Mouse (Mus musculus): ENCODE data around the gene Ints14. TPM values are rescaled to one million over a fixed set of nuclear protein-coding genes. Genes with fewer than 3 reads are reported as not detected.
A peak's percentile ranks its signal among the peaks of the same experiment; 100 is the strongest.
"Not testable (repeated sequence)": the region's sequence is repeated elsewhere in the genome, so short reads cannot be mapped to it uniquely, and the experiment has no call there.

Gene Ints14
- polyA plus RNA-seq, 1 experiment from 2014 or later, result 57.0 TPM

DNA sequence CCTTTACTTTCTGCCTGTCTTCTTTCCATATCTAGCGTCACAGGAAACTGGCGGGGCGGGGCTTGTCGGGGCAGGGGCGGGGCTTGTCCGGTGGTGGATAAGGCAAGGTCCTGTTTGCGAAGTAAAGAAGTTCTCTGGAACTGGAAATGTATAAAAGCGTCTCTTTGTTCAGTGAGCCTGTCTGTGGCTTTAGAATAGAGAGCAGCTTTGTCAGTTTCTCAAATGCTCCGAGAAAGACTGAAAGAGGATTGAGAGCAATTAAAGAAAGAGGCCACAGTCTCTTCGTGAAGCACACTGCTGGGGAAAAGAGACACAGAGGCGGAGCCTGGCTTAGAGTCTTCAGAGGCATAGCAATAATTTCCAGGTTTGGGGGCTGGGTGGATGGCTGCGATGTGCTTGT lies 4.4 kb upstream of the Ints14 start:
- Histone ChIP-seq H3K36me3 (no peaks in the 10 kb centered on the region), H3K9me3 (no peaks in the 10 kb centered on the region), H3K4me2 (peak overlapping the region; percentile 42), H3K27ac (peak overlapping the region; percentile 63), H3K4me3 (peak overlapping the region; percentile 16), H3K4me1 (peaks cover 7% of the 10 kb centered on the region), H3K9ac (no peak overlapping the region), H3K27me3 (peaks cover under 1% of the 10 kb centered on the region; the same call in 1 of the 2 replicates)
- 19% methylated on average over 12 of the region's 12 CpGs for WGBS
- ATAC-seq (ENCODE audit: borderline replicate concordance, extremely low read depth, low FRiP score, low TSS enrichment), result no peak

DNA sequence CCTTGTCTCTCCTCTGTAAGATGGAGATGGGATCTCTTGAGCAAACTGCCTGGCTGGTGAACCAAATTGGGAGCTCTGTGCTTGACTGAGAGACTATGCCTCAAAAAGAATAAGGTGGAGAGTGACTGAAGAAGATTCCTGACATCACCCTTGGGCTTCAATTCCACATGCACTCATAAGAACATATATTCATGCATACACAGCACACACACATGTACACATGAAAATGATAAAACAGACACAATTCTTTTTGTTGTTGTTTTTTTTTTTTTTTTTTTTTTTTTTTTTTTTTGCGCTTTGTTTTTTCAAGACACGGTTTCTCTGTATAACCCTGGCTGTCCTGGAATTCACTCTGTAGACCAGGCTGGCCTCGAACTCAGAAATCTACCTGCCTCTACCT lies 3.4 kb upstream of the Ints14 start:
- Histone ChIP-seq H3K27me3 (no peaks in the 10 kb centered on the region), H3K27ac (no peak overlapping the region), H3K4me1 (peaks cover 14% of the 10 kb centered on the region), H3K9ac (no peak overlapping the region), H3K4me2 (no peak overlapping the region), H3K36me3 (peaks cover 1% of the 10 kb centered on the region; the same call in 1 of the 2 replicates), H3K4me3 (no peak overlapping the region), H3K9me3 (no peaks in the 10 kb centered on the region)
- ATAC-seq (ENCODE audit: borderline replicate concordance, extremely low read depth, low FRiP score, low TSS enrichment), result no peak
- 91% methylated on average over 3 of the region's 3 CpGs for WGBS

DNA sequence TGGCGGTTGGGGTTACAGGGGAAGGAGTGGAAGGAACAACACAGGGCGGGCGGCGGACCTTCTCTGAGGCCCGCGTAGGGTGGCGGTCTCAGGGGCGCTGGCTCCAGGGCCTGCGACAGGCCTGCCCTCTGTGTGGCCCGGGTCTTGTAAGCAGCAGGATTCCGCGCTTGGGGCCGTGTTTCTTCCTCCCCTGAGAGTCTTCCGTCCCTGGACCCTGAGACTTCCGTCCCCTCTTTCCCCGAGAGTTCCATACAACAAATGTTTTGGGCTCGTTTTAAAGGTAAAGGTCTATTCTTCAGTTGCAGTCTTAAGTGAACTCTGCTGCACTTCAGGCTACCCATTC lies 244 bp downstream of the Ints14 start:
- Histone ChIP-seq H3K4me1 (peaks cover 14% of the 10 kb centered on the region), H3K27ac (peak overlapping the region; percentile 91), H3K9me3 (no peaks in the 10 kb centered on the region), H3K9ac (peak overlapping the region; percentile 85), H3K4me2 (peak overlapping the region; percentile 61), H3K36me3 (peaks cover 25% of the 10 kb centered on the region), H3K27me3 (no peaks in the 10 kb centered on the region), H3K4me3 (peak overlapping the region; percentile 79)
- peak; percentile 83 for ATAC-seq (ENCODE audit: borderline replicate concordance, extremely low read depth, low FRiP score, low TSS enrichment)
- WGBS, result 0% methylated on average over 17 of the region's 17 CpGs

DNA sequence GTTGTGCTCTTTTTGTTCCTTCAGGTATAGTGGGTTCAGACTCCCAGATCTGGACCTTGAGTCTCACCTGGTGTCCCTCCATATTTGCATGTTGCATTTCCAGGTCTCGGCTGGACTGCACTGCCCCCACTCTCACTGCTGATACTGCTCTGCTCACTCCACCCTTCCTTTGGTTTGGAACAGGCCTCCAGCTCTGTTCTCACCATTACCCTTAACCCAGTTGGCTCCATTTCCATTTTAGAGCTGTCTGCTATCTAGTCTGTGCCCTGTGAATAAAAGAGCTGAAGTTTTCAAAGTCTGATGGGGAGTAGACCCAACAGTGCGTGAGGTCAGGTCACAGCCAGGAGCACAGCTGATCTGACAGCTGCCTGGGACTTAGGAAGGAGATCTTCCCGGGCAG lies 19.8 kb downstream of the Ints14 start:
- H3K36me3 ChIP-seq, result peaks cover 93% of the 10 kb centered on the region
- H3K27me3 ChIP-seq, result no peaks in the 10 kb centered on the region
- no peak overlapping the region for H3K4me2 ChIP-seq
- no peak overlapping the region for H3K27ac ChIP-seq
- no peaks in the 10 kb centered on the region for H3K9me3 ChIP-seq
- no peak overlapping the region for H3K4me3 ChIP-seq
- H3K9ac ChIP-seq, result no peak overlapping the region
- H3K4me1 ChIP-seq, result no peaks in the 10 kb centered on the region
- no peak for ATAC-seq (ENCODE audit: borderline replicate concordance, extremely low read depth, low FRiP score, low TSS enrichment)
- 75% methylated on average over 3 of the region's 3 CpGs for WGBS

DNA sequence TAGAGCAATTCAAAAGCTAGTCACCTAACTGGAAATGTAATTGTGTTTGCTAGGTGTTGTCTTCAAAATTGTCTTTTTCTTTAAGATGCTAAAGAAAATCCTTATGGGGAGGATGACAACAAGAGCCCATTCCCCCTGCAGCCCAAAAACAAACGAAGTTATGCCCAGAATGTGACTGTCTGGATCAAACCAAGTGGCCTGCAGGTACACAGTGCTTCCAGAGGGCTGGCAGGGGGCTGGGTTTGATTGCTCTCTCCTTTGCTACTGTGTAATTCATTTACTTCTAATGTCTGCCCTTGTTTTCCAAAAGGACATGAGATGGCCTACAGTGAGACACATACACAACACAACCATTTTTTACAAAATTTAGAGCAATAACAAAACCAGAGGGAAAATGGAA lies 21.2 kb downstream of the Ints14 start:
- no peaks in the 10 kb centered on the region for H3K4me1 ChIP-seq
- H3K4me2 ChIP-seq, result no peak overlapping the region
- no peak overlapping the region for H3K27ac ChIP-seq
- H3K27me3 ChIP-seq, result no peaks in the 10 kb centered on the region
- H3K36me3 ChIP-seq, result peaks cover 92% of the 10 kb centered on the region
- no peak overlapping the region for H3K4me3 ChIP-seq
- H3K9ac ChIP-seq, result no peak overlapping the region
- no peaks in the 10 kb centered on the region for H3K9me3 ChIP-seq
- WGBS, result 81% methylated on average over 1 of the region's 1 CpGs
- no peak for ATAC-seq (ENCODE audit: borderline replicate concordance, extremely low read depth, low FRiP score, low TSS enrichment)

DNA sequence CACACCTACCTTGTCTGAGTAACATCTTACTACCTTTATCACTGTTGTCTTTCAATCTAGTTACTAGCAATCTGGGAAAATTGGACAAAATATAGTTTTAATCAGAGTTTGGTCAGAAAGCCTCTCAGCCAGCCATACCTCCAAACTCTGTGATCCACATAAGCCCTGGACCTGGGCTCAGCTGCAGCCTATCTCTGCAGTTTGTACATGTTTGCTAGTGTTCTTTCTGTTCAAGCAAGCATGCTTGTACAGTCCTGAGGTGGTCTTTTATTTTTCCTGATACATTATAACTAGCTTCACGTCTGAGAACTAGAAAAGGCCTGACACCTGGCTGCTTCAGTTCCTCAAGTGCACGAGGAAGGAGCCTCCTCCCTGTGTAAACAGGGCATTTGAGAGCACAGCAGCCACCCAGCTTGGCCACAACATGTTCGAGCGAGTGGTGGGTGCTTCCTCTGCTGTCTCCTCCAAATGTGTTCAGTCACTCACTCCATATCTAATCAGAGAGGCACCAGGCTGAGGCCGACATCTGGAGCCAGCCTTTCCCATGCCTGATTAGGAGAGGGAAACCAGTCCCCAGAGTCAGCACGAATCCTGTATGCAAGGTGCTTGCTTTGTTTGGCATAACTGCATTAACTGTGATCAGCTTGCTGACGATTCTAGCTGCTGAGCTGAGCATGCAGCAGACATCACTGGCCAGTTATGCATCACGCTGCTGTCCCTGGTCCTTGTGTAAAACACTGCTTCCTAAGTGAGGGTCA lies 24.5 kb downstream of the Ints14 start:
- Histone ChIP-seq H3K27me3 (no peaks in the 10 kb centered on the region), H3K4me1 (no peaks in the 10 kb centered on the region), H3K4me3 (no peak overlapping the region), H3K9me3 (no peaks in the 10 kb centered on the region), H3K9ac (no peak overlapping the region), H3K27ac (no peak overlapping the region), H3K4me2 (no peak overlapping the region), H3K36me3 (peaks cover 87% of the 10 kb centered on the region)
- ATAC-seq (ENCODE audit: borderline replicate concordance, extremely low read depth, low FRiP score, low TSS enrichment), result no peak
- WGBS, result 60% methylated on average over 8 of the region's 8 CpGs

DNA sequence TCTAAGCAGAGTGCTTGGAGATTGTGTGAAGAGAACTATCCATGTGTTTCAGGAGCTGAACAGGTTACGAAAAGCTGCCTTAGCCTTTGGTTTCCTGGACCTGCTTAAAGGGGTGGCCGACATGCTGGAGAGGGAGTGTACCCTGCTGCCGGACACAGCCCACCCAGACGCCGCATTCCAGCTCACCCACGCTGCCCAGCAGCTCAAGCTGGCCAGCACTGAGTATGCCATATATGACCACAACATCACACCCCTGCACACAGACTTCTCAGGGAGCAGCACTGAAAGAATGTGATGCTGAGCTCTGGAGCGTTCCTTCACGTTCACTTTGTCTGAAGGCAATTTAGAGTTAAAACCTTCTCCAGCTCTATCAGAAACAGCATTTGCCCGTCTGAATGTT lies 25.1 kb downstream of the Ints14 start:
- H3K4me3 ChIP-seq, result no peak overlapping the region
- WGBS, result 85% methylated on average over 9 of the region's 9 CpGs
- no peak overlapping the region for H3K27ac ChIP-seq
- H3K36me3 ChIP-seq, result peaks cover 87% of the 10 kb centered on the region
- no peaks in the 10 kb centered on the region for H3K9me3 ChIP-seq
- ATAC-seq (ENCODE audit: borderline replicate concordance, extremely low read depth, low FRiP score, low TSS enrichment), result no peak
- H3K4me1 ChIP-seq, result no peaks in the 10 kb centered on the region
- H3K9ac ChIP-seq, result no peak overlapping the region
- no peaks in the 10 kb centered on the region for H3K27me3 ChIP-seq
- no peak overlapping the region for H3K4me2 ChIP-seq

DNA sequence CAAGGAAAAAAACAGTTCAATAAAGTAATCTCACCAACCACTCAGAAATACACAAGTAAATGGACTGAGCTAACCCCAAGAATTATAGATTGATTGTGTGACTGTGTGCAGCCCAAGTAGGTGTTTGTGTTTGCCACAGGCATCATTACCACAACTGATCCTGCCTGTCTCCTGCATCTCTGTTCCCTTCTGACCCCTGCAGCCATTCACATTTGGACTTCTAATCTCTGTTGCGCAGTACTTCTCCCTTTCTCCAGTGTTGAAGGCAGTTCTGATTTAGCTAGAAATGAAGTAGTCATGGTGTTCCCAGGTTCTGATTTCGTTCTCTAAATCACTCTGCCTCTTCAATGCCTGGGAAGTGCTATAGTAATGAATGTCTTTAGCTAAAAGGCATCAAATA lies 26.9 kb downstream of the Ints14 start:
- peaks cover 72% of the 10 kb centered on the region for H3K36me3 ChIP-seq
- H3K4me3 ChIP-seq, result no peak overlapping the region
- H3K9ac ChIP-seq, result no peak overlapping the region
- no peaks in the 10 kb centered on the region for H3K9me3 ChIP-seq
- no peak overlapping the region for H3K27ac ChIP-seq
- no peaks in the 10 kb centered on the region for H3K4me1 ChIP-seq
- H3K4me2 ChIP-seq, result no peak overlapping the region
- WGBS, result 93% methylated on average over 2 of the region's 2 CpGs
- no peaks in the 10 kb centered on the region for H3K27me3 ChIP-seq
- ATAC-seq (ENCODE audit: borderline replicate concordance, extremely low read depth, low FRiP score, low TSS enrichment), result no peak

DNA sequence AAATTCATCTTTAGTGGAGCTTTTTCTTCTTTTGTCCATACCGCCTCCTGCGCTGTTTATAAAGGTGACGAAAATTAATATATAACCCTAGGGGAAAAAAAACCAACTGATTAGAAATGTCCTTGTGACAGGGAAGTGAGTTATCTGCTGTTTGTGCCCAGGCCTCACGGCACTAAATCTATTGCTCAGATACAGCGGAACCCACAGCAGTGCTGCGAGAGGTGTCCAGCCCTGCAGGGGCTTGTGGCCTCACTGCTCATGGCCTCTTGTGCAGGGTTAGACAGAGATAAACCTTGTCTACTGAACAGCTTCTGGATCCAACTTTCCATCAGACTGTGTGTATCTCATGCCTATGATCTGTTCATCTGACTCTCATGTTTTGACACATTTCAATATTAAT lies 27.7 kb downstream of the Ints14 start:
- 83% methylated on average over 6 of the region's 6 CpGs for WGBS
- H3K27ac ChIP-seq, result no peak overlapping the region
- ATAC-seq (ENCODE audit: borderline replicate concordance, extremely low read depth, low FRiP score, low TSS enrichment), result no peak
- H3K4me2 ChIP-seq, result no peak overlapping the region
- no peak overlapping the region for H3K9ac ChIP-seq
- H3K27me3 ChIP-seq, result no peaks in the 10 kb centered on the region
- H3K36me3 ChIP-seq, result peaks cover 67% of the 10 kb centered on the region
- H3K4me3 ChIP-seq, result no peak overlapping the region
- no peaks in the 10 kb centered on the region for H3K9me3 ChIP-seq
- H3K4me1 ChIP-seq, result no peaks in the 10 kb centered on the region

DNA sequence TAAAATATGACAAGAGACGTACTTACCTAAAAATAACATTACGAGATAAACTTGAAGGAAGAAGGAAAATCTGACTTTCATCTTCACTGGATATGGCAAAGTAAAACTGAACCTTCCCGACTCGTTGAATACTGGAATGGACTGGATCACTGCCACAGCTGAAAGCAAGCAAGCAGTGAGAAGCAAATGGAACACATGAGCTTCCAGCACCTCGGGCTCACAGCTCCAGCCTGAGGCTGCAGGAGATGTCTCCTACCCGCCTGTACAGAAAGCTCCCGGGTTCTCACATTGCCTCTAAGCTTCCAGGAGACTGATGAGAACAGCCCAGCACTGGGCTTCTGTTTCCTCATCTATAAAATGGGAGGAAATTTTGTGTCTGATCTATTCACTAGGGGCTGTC lies 29.6 kb downstream of the Ints14 start:
- Histone ChIP-seq H3K4me3 (no peak overlapping the region), H3K36me3 (peaks cover 58% of the 10 kb centered on the region), H3K4me2 (no peak overlapping the region), H3K27ac (no peak overlapping the region), H3K4me1 (no peaks in the 10 kb centered on the region), H3K27me3 (no peaks in the 10 kb centered on the region), H3K9ac (no peak overlapping the region), H3K9me3 (no peaks in the 10 kb centered on the region)
- 84% methylated on average over 7 of the region's 7 CpGs for WGBS
- no peak for ATAC-seq (ENCODE audit: borderline replicate concordance, extremely low read depth, low FRiP score, low TSS enrichment)

DNA sequence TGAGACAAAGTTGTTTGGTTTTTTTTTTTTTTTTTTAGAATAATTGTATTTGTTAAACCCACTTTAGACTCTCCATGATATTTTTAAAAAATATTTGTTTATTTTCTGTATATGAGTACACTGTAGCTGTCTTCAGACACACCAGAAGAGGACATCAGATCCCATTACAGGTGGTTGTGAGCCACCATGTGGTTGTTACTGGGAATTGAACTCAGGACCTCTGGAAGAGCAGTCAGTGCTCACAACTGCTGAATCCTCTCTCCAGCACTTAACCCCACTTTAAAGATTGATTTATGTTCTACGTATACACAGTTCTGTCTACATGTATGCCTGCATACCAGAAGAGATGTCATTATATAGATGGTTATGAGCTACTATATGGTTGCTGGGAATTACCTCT lies 34.8 kb downstream of the Ints14 start:
- H3K9ac ChIP-seq; H3K27ac ChIP-seq; H3K4me2 ChIP-seq; H3K9me3 ChIP-seq; H3K4me3 ChIP-seq; H3K4me1 ChIP-seq; H3K27me3 ChIP-seq; ATAC-seq (ENCODE audit: borderline replicate concordance, extremely low read depth, low FRiP score, low TSS enrichment): not testable (repeated sequence)
- peaks cover 31% of the 10 kb centered on the region for H3K36me3 ChIP-seq
- WGBS, result 76% methylated on average over 1 of the region's 1 CpGs

DNA sequence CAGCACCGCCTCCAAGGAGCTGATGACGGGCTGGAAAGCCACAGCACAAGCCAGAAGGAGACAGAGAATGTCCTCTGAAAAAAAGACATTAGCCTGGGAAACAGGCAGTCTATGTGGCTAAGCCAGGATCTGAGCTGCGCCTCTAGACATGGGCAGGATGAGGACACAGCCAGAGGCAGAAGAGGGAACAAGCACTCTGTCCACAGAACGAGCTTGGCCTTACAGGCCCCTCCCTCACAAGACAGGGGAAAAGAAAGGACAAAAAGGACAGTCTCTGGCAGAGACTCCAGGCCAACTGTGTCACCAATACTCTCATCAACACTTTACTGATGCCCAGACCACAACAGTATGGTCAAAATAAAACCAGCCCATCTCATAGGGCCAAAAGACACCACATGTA lies 40.8 kb downstream of the Ints14 start:
- Histone ChIP-seq H3K9ac (no peak overlapping the region), H3K4me1 (no peaks in the 10 kb centered on the region), H3K9me3 (no peaks in the 10 kb centered on the region), H3K4me2 (no peak overlapping the region), H3K27ac (no peak overlapping the region), H3K27me3 (no peaks in the 10 kb centered on the region), H3K36me3 (peaks cover 38% of the 10 kb centered on the region), H3K4me3 (no peak overlapping the region)
- ATAC-seq (ENCODE audit: borderline replicate concordance, extremely low read depth, low FRiP score, low TSS enrichment), result no peak
- WGBS, result 70% methylated on average over 4 of the region's 4 CpGs

DNA sequence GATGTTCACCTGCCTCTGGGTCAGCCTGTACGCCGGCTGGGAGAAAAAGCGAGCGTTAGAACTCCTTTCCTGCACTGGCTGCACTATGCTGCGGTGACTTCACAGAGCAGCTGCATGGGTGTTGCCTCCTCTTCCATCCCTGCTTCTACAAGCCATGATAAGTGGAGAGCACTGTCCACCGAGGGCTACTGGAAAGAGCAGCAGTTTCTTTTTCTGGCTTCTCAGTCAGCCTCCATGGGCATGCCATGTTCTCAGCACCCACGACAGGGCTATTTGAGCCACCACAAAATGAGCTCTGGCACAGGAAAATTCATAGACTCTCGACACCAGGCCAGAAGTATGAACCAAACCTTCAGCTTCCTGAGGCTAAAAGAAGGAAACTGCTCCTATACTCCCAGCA lies 45.0 kb downstream of the Ints14 start:
- Histone ChIP-seq H3K27ac (no peak overlapping the region), H3K36me3 (peaks cover 25% of the 10 kb centered on the region), H3K4me2 (no peak overlapping the region), H3K27me3 (no peaks in the 10 kb centered on the region), H3K9ac (no peak overlapping the region), H3K4me3 (no peak overlapping the region), H3K4me1 (no peaks in the 10 kb centered on the region), H3K9me3 (no peaks in the 10 kb centered on the region)
- 88% methylated on average over 8 of the region's 8 CpGs for WGBS
- ATAC-seq (ENCODE audit: borderline replicate concordance, extremely low read depth, low FRiP score, low TSS enrichment), result no peak
